Comparison of ENCODE assay signal across 20 mouse cellular contexts in the genomic region with DNA sequence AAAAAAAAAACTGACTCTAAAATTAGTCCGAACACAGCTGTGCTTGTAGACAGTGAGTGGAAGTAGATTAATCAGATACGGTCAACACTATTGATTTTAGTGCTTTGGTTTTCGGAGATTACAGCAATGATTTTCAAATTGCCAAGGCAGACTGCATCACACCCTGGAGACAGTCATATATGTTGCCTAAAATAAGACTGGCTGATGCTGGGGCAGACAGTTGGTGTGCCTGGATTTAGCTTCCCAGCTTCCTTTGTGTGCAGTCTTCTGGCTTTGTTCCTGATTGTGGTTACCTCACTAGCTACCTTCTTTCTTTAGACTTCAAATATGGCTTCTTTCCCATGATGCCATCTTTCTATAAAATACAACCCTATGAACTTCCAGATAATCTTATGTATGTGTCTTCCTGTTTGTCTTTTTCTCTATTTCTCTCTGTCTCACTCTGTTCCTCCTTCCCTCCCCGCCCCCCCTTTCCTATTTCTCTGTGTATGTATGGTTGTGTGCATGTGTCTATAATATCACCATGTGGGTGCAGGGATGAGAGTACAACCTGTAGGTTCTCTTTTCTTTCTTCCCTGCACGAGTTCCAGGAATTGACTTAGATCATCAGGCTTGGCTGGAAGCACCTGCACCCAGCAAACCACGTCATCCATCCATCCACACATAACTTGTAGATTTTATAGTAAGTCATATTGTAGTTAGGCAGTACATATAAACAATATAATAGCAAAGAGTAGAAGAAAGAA.
A peak's percentile ranks its signal among the peaks of the same experiment; 100 is the strongest.
DNase-seq lines count a peak whose midpoint lies in the region; ATAC-seq lines count a peak whose summit lies in the region.
"Had no signal": no experiment of that assay in that cellular context is flagged by ENCODE, and none has a peak within 500 bp of the region (broad histone marks: within the 10 kb centered on the region; RNA-seq: fewer than 3 reads in every experiment).

No protein-coding gene starts in this region.

- ATAC-seq in frontal cortex, adult (ENCODE audit: low TSS enrichment) = peak; percentile 99
- ATAC-seq: forebrain, embryonic 14.5 days; hindbrain, embryonic 16.5 days; intestine, embryonic 15.5 days; midbrain, embryonic 16.5 days; Patski had no signal

- peak; percentile 29 for DNase-seq in layer of hippocampus, adult 9-11 months
- no peak for DNase-seq in layer of hippocampus, postnatal 10 days (ENCODE audit: low spot score in 2 of 2)
- DNase-seq in left cerebral cortex, adult 9 months (ENCODE audit: low spot score in 2 of 2) = peak; percentile 37 to 59
- DNase-seq in right cerebral cortex, postnatal 14 days = peak; percentile 6
- DNase-seq in lung, postnatal 25 days (ENCODE audit: low spot score) = no peak
- no peak for DNase-seq in retina, postnatal 1 day
- no peak for DNase-seq in cerebellum, postnatal 14 days
- DNase-seq: adrenal gland, adult 2 months; cerebellum, adult 8-10 months; gastrocnemius, postnatal 36 days; kidney, adult 9 months; kidney, postnatal 14 days; lung, embryonic 14.5 days; lung, postnatal 36 days had no signal

Comparison
In these comparisons a context has a peak if more than half of its experiments do, and no peak if none do; other contexts are left out.
1. DNase-seq: peak in layer of hippocampus, adult 9-11 months (single experiment), left cerebral cortex, adult 9 months (2 of 2) and right cerebral cortex, postnatal 14 days (single experiment); none in layer of hippocampus, postnatal 10 days (0 of 2), lung, postnatal 25 days (single experiment), retina, postnatal 1 day (single experiment) and cerebellum, postnatal 14 days (0 of 2).